Mouse (Mus musculus): ENCODE results near the gene Zfp3. TPM values are rescaled to one million over a fixed set of nuclear protein-coding genes. Genes with fewer than 3 reads are reported as not detected.

Zfp3 gene
- total RNA-seq (2021), result 10 to 100 TPM; 22.5 to 24.6 TPM
- long read RNA-seq, transcript Zfp3-201 (2 exons, 2,061 nt), result major isoform, 28 of 31 reads
- long read RNA-seq, partial matches to known transcripts, result 0 of 31 reads
- long read RNA-seq, other reads (novel, unspliced or antisense), result 3 of 31 reads

- DNase-seq (ENCODE audit: low spot score in 2 of 2), result peak; percentile 71 to 82
Observed at GRCm38 (mm10) chr11:70763936-70764808, at the start of gene Zfp3. TSS of gene Zfp3 (plus strand) at chr11:70764209.

- DNase-seq (ENCODE audit: low spot score in 2 of 2), result no peak
Observed at GRCm38 (mm10) chr11:70715832-70716231, 48.2 kb upstream of the Zfp3 start.

GRCm38 (mm10) chr11:70718481-70718880, 45.5 kb upstream of the Zfp3 start:
- DNase-seq (ENCODE audit: low spot score in 2 of 2), result no peak

- no peak for DNase-seq (ENCODE audit: low spot score in 2 of 2)
Observed at GRCm38 (mm10) chr11:70720567-70720966, 43.4 kb upstream of the Zfp3 start.

GRCm38 (mm10) chr11:70721072-70721471, 42.9 kb upstream of the Zfp3 start:
- no peak for DNase-seq (ENCODE audit: low spot score in 2 of 2)

- no peak for DNase-seq (ENCODE audit: low spot score in 2 of 2)
Observed at GRCm38 (mm10) chr11:70724706-70725105, 39.3 kb upstream of the Zfp3 start.

GRCm38 (mm10) chr11:70726585-70726984, 37.4 kb upstream of the Zfp3 start:
- no peak for DNase-seq (ENCODE audit: low spot score in 2 of 2)

- no peak for DNase-seq (ENCODE audit: low spot score in 2 of 2)
Observed at GRCm38 (mm10) chr11:70727385-70727784, 36.6 kb upstream of the Zfp3 start.

GRCm38 (mm10) chr11:70730427-70731038, 33.5 kb upstream of the Zfp3 start:
- no peak for DNase-seq (ENCODE audit: low spot score in 2 of 2)

GRCm38 (mm10) chr11:70731178-70731577, 32.8 kb upstream of the Zfp3 start:
- DNase-seq (ENCODE audit: low spot score in 2 of 2), result peak in 1 of 2 experiments; percentile 64

GRCm38 (mm10) chr11:70733256-70733655, 30.8 kb upstream of the Zfp3 start:
- DNase-seq (ENCODE audit: low spot score in 2 of 2), result no peak

- no peak for DNase-seq (ENCODE audit: low spot score in 2 of 2)
Observed at GRCm38 (mm10) chr11:70737749-70738148, 26.3 kb upstream of the Zfp3 start.

- no peak for DNase-seq (ENCODE audit: low spot score in 2 of 2)
Observed at GRCm38 (mm10) chr11:70741603-70742002, 22.4 kb upstream of the Zfp3 start.

GRCm38 (mm10) chr11:70742117-70742516, 21.9 kb upstream of the Zfp3 start:
- peak in 1 of 2 experiments; percentile 57 for DNase-seq (ENCODE audit: low spot score in 2 of 2)

GRCm38 (mm10) chr11:70742581-70743459, 21.2 kb upstream of the Zfp3 start:
- DNase-seq (ENCODE audit: low spot score in 2 of 2), result peak; percentile 44 to 74

- no peak for DNase-seq (ENCODE audit: low spot score in 2 of 2)
Observed at GRCm38 (mm10) chr11:70745636-70746035, 18.4 kb upstream of the Zfp3 start.

- no peak for DNase-seq (ENCODE audit: low spot score in 2 of 2)
Observed at GRCm38 (mm10) chr11:70747876-70748545, 16.0 kb upstream of the Zfp3 start.

GRCm38 (mm10) chr11:70752337-70753017, 11.5 kb upstream of the Zfp3 start:
- no peak for DNase-seq (ENCODE audit: low spot score in 2 of 2)

- DNase-seq (ENCODE audit: low spot score in 2 of 2), result no peak
Observed at GRCm38 (mm10) chr11:70753146-70753545, 10.9 kb upstream of the Zfp3 start.

- no peak for DNase-seq (ENCODE audit: low spot score in 2 of 2)
Observed at GRCm38 (mm10) chr11:70754476-70754875, 9.5 kb upstream of the Zfp3 start.
